Mouse (Mus musculus) kidney, adult 9 months (tissue): ENCODE data around the gene Dnah10.
"Not testable (repeated sequence)": the region's sequence is repeated elsewhere in the genome, so short reads cannot be mapped to it uniquely, and the experiment has no call there.

Experiments
- DNase-seq: peaks from one replicate; pipeline ENCODE4 v3.0.0; 2022

Gene Dnah10

GRCm38 (mm10) chr5:124724997-124725396 is at the start of gene Dnah10:
Gene Dnah10 (plus strand): TSS chr5:124725085.
- DNase-seq = no peak

GRCm38 (mm10) chr5:124713741-124714140 is 11.1 kb upstream of the Dnah10 start:
- peak; percentile 47 for DNase-seq

GRCm38 (mm10) chr5:124715135-124715534 is 9.8 kb upstream of the Dnah10 start:
- DNase-seq = peak; percentile 70

GRCm38 (mm10) chr5:124717969-124718368 is 6.9 kb upstream of the Dnah10 start:
- DNase-seq = no peak

GRCm38 (mm10) chr5:124718396-124718795 is 6.5 kb upstream of the Dnah10 start:
- peak; percentile 72 for DNase-seq

GRCm38 (mm10) chr5:124723125-124723524 is 1.8 kb upstream of the Dnah10 start:
- no peak for DNase-seq

GRCm38 (mm10) chr5:124729662-124730206 is 4.8 kb downstream of the Dnah10 start:
- DNase-seq = peak; percentile 11

- DNase-seq = no peak
Observed at GRCm38 (mm10) chr5:124733961-124734360, 9.1 kb downstream of the Dnah10 start.

- no peak for DNase-seq
Observed at GRCm38 (mm10) chr5:124741898-124742599, 17.2 kb downstream of the Dnah10 start.

GRCm38 (mm10) chr5:124743841-124744240 is 19.0 kb downstream of the Dnah10 start:
- no peak for DNase-seq

GRCm38 (mm10) chr5:124746220-124746619 is 21.3 kb downstream of the Dnah10 start:
- no peak for DNase-seq

GRCm38 (mm10) chr5:124748296-124748695 is 23.4 kb downstream of the Dnah10 start:
- DNase-seq = no peak

GRCm38 (mm10) chr5:124751656-124752055 is 26.8 kb downstream of the Dnah10 start:
- no peak for DNase-seq

GRCm38 (mm10) chr5:124761011-124761410 is 36.1 kb downstream of the Dnah10 start:
- DNase-seq = no peak

- DNase-seq = no peak
Observed at GRCm38 (mm10) chr5:124761787-124762186, 36.9 kb downstream of the Dnah10 start.

GRCm38 (mm10) chr5:124774552-124774951 is 49.7 kb downstream of the Dnah10 start:
- DNase-seq = no peak

- not testable (repeated sequence) for DNase-seq
Observed at GRCm38 (mm10) chr5:124776289-124776688, 51.4 kb downstream of the Dnah10 start.

GRCm38 (mm10) chr5:124777178-124777709 is 52.4 kb downstream of the Dnah10 start:
- peak; percentile 43 for DNase-seq

- DNase-seq = no peak
Observed at GRCm38 (mm10) chr5:124779926-124780325, 55.0 kb downstream of the Dnah10 start.

- DNase-seq = no peak
Observed at GRCm38 (mm10) chr5:124781696-124782095, 56.8 kb downstream of the Dnah10 start.

- no peak for DNase-seq
Observed at GRCm38 (mm10) chr5:124785650-124786049, 60.8 kb downstream of the Dnah10 start.

GRCm38 (mm10) chr5:124792112-124792511 is 67.2 kb downstream of the Dnah10 start:
- no peak for DNase-seq

- no peak for DNase-seq
Observed at GRCm38 (mm10) chr5:124809708-124810366, 85.0 kb downstream of the Dnah10 start.

- no peak for DNase-seq
Observed at GRCm38 (mm10) chr5:124812466-124812865, 87.6 kb downstream of the Dnah10 start.
